Mouse (Mus musculus) urinary bladder, adult 18-20 months (tissue): Measurements from ENCODE around the gene Ctnnal1.
A peak's percentile ranks its signal among the peaks of the same experiment; 100 is the strongest.
"Not testable (repeated sequence)": the region's sequence is repeated elsewhere in the genome, so short reads cannot be mapped to it uniquely, and the experiment has no call there.

Experiments
- DNase-seq, 2 experiments: peaks; one replicate each; pipeline ENCODE4 v3.0.0; 2022; ENCODE audit warnings: low spot score in 2 of 2, mixed read lengths in 2 of 2

Ctnnal1 gene

GRCm38 (mm10) chr4:56865003-56865511 lies at the start of gene Ctnnal1:
Gene Ctnnal1 (minus strand): TSS chr4:56865188.
- peak; percentile 93 to 94 for DNase-seq

- no peak for DNase-seq
Measured at GRCm38 (mm10) chr4:56914761-56915160, 49.8 kb upstream of the Ctnnal1 start.

GRCm38 (mm10) chr4:56914338-56914737 lies 49.4 kb upstream of the Ctnnal1 start:
- no peak for DNase-seq

GRCm38 (mm10) chr4:56912382-56913001 lies 47.5 kb upstream of the Ctnnal1 start:
- DNase-seq, result no peak

- no peak for DNase-seq
Measured at GRCm38 (mm10) chr4:56909568-56909967, 44.6 kb upstream of the Ctnnal1 start.

GRCm38 (mm10) chr4:56907671-56908070 lies 42.7 kb upstream of the Ctnnal1 start:
- no peak for DNase-seq

GRCm38 (mm10) chr4:56906926-56907325 lies 41.9 kb upstream of the Ctnnal1 start:
- DNase-seq, result no peak

- DNase-seq, result no peak
Measured at GRCm38 (mm10) chr4:56905507-56905906, 40.5 kb upstream of the Ctnnal1 start.

- no peak for DNase-seq
Measured at GRCm38 (mm10) chr4:56901671-56902070, 36.7 kb upstream of the Ctnnal1 start.

- DNase-seq, result no peak
Measured at GRCm38 (mm10) chr4:56899216-56899615, 34.2 kb upstream of the Ctnnal1 start.

- DNase-seq, result no peak
Measured at GRCm38 (mm10) chr4:56897511-56897910, 32.5 kb upstream of the Ctnnal1 start.

- DNase-seq, result no peak
Measured at GRCm38 (mm10) chr4:56894196-56894595, 29.2 kb upstream of the Ctnnal1 start.

- DNase-seq, result no peak
Measured at GRCm38 (mm10) chr4:56892501-56893115, 27.6 kb upstream of the Ctnnal1 start.

GRCm38 (mm10) chr4:56888483-56888882 lies 23.5 kb upstream of the Ctnnal1 start:
- DNase-seq, result no peak

- no peak for DNase-seq
Measured at GRCm38 (mm10) chr4:56886286-56886979, 21.4 kb upstream of the Ctnnal1 start.

- DNase-seq, result peak in 1 of 2 experiments; percentile 8
Measured at GRCm38 (mm10) chr4:56880036-56880703, 15.2 kb upstream of the Ctnnal1 start.

GRCm38 (mm10) chr4:56878971-56879370 lies 14.0 kb upstream of the Ctnnal1 start:
- no peak for DNase-seq

GRCm38 (mm10) chr4:56870541-56870940 lies 5.6 kb upstream of the Ctnnal1 start:
- not testable (repeated sequence) for DNase-seq

GRCm38 (mm10) chr4:56867761-56868160 lies 2.8 kb upstream of the Ctnnal1 start:
- no peak for DNase-seq

- no peak for DNase-seq
Measured at GRCm38 (mm10) chr4:56865971-56866370, 983 bp upstream of the Ctnnal1 start.

- DNase-seq, result no peak
Measured at GRCm38 (mm10) chr4:56864417-56865001, 479 bp downstream of the Ctnnal1 start.

GRCm38 (mm10) chr4:56864016-56864415 lies 972 bp downstream of the Ctnnal1 start:
- DNase-seq, result no peak
